Mouse (Mus musculus) E14TG2a.4 (cell line): ENCODE data around the gene Vldlr.

ENCODE experiments used
- CTCF ChIP-seq: conservative IDR thresholded peaks from 2 replicates; pipeline ENCODE4 v1.5.1; 2014; ENCODE audit warnings: low read length
- POU5F1 ChIP-seq: IDR thresholded peaks from 2 replicates; pipeline ENCODE4 v1.6.1; 2014; ENCODE audit warnings: low read length, borderline replicate concordance

GRCm38 (mm10) chr19:27180351-27181122 lies 35.7 kb upstream of the Vldlr start:
- TF ChIP-seq CTCF (no peak), POU5F1 (no peak)
